Mouse (Mus musculus): ENCODE data around the gene Ccr2.
"Not testable (repeated sequence)": the region's sequence is repeated elsewhere in the genome, so short reads cannot be mapped to it uniquely, and the experiment has no call there.

Gene Ccr2

GRCm38 (mm10) chr9:124101723-124102122 lies at the start of gene Ccr2:
TSS of gene Ccr2 (plus strand) at chr9:124101950.
- DNase-seq (ENCODE audit: low read depth, low spot score), result no peak

GRCm38 (mm10) chr9:124053532-124053931 lies 48.2 kb upstream of the Ccr2 start:
- no peak for DNase-seq (ENCODE audit: low read depth, low spot score)

- DNase-seq (ENCODE audit: low read depth, low spot score), result no peak
Observed at GRCm38 (mm10) chr9:124056158-124056709, 45.5 kb upstream of the Ccr2 start.

GRCm38 (mm10) chr9:124059660-124060352 lies 41.9 kb upstream of the Ccr2 start:
- no peak for DNase-seq (ENCODE audit: low read depth, low spot score)

GRCm38 (mm10) chr9:124061474-124062432 lies 40.0 kb upstream of the Ccr2 start:
- DNase-seq (ENCODE audit: low read depth, low spot score), result not testable (repeated sequence)

- no peak for DNase-seq (ENCODE audit: low read depth, low spot score)
Observed at GRCm38 (mm10) chr9:124066572-124067103, 35.1 kb upstream of the Ccr2 start.

GRCm38 (mm10) chr9:124068098-124069058 lies 33.4 kb upstream of the Ccr2 start:
- DNase-seq (ENCODE audit: low read depth, low spot score), result no peak

- DNase-seq (ENCODE audit: low read depth, low spot score), result no peak
Observed at GRCm38 (mm10) chr9:124071506-124071905, 30.2 kb upstream of the Ccr2 start.

GRCm38 (mm10) chr9:124079803-124080202 lies 21.9 kb upstream of the Ccr2 start:
- no peak for DNase-seq (ENCODE audit: low read depth, low spot score)

GRCm38 (mm10) chr9:124080471-124080870 lies 21.3 kb upstream of the Ccr2 start:
- not testable (repeated sequence) for DNase-seq (ENCODE audit: low read depth, low spot score)

GRCm38 (mm10) chr9:124090441-124090840 lies 11.3 kb upstream of the Ccr2 start:
- DNase-seq (ENCODE audit: low read depth, low spot score), result no peak

GRCm38 (mm10) chr9:124099127-124099526 lies 2.6 kb upstream of the Ccr2 start:
- no peak for DNase-seq (ENCODE audit: low read depth, low spot score)

- no peak for DNase-seq (ENCODE audit: low read depth, low spot score)
Observed at GRCm38 (mm10) chr9:124100357-124100756, 1.4 kb upstream of the Ccr2 start.

- no peak for DNase-seq (ENCODE audit: low read depth, low spot score)
Observed at GRCm38 (mm10) chr9:124103199-124103598, 1.4 kb downstream of the Ccr2 start.

GRCm38 (mm10) chr9:124105196-124105595 lies 3.4 kb downstream of the Ccr2 start:
- DNase-seq (ENCODE audit: low read depth, low spot score), result no peak

GRCm38 (mm10) chr9:124107232-124107631 lies 5.5 kb downstream of the Ccr2 start:
- DNase-seq (ENCODE audit: low read depth, low spot score), result no peak

- no peak for DNase-seq (ENCODE audit: low read depth, low spot score)
Observed at GRCm38 (mm10) chr9:124108356-124109127, 6.8 kb downstream of the Ccr2 start.

- DNase-seq (ENCODE audit: low read depth, low spot score), result no peak
Observed at GRCm38 (mm10) chr9:124111997-124112396, 10.2 kb downstream of the Ccr2 start.

- no peak for DNase-seq (ENCODE audit: low read depth, low spot score)
Observed at GRCm38 (mm10) chr9:124112591-124113239, 11.0 kb downstream of the Ccr2 start.

GRCm38 (mm10) chr9:124113777-124114176 lies 12.0 kb downstream of the Ccr2 start:
- no peak for DNase-seq (ENCODE audit: low read depth, low spot score)

All from ES-CJ7 (cell line).